Mouse (Mus musculus) central nervous system, embryonic 11.5 days (tissue): ENCODE data around the gene Zyx. TPM values are rescaled to one million over a fixed set of nuclear protein-coding genes. Genes with fewer than 3 reads are reported as not detected.

ENCODE experiments used
- polyA plus RNA-seq: library from polyadenylated mRNA; depleted of rRNA; stranded (reverse); fragments of >200 nt; gene quantifications from 2 replicates; pipeline ENCODE4 v1.2.3, GENCODE M21; 2012; rRNA removed

Gene Zyx
- 57.3 and 91.0 TPM in 2 replicates for polyA plus RNA-seq

DNA sequence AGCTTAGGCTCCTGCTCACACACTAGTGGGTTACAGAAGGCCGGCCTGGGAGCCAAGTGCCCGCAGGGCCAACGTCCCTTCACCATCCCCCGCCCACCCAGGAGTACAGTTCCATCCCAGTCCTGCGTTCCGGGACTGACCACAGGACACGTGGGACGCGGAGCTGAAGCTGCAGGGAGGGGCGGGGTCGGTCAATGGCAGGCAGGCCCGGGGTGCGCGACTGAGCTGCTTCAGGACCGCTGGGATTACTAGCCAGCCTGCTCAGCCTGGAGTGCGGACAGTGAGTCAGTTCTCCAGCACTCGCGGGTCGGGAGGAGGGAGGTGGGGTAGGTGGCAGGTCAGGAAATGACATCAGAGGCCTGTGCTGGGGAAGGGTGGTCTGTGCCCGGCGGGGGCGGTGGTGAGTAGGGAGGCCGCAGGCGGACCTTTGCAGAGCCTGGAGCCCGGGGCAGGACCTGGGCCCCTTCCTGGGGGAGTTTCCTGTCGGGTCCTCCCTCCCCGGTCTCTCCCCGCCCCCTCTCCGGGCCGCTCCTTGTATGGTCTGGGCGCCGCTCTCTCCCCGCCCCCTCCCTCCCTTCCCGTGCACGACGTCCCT lies at the start of gene Zyx:
Gene Zyx (plus strand): TSS at position 205 of the 595 bp plus-strand sequence.

GRCm38 (mm10) chr6:42324482-42325267 lies 24.8 kb upstream of the Zyx start, which contains the start of gene Fam131b:
Fam131b (minus strand) TSS chr6:42324643.

GRCm38 (mm10) chr6:42372816-42373547 lies 23.6 kb downstream of the Zyx start, which contains the start of gene Epha1:
Epha1 (minus strand) TSS chr6:42373268.

GRCm38 (mm10) chr6:42399938-42400337 lies 50.5 kb downstream of the Zyx start, which contains the start of gene Tas2r143:
Tas2r143 (plus strand) TSS chr6:42400238.

DNA sequence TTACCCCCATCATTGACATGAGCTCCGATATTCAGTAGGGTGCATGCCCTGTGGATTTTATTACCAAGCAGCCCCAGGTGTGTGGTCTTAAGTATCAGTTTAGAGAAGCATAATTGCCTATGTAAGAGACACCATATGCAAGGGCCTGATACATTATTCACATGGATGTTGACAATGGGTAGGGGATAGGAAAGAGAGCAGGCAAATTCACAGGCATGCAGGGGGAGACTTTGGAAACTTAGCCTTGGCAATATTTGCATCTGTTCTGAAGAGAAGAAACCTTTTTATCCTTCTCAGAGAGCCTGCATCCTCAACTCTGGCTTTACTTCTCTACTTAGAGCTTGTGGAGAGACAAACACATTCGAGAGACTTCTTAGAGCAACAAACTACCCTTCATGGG lies 55.7 kb downstream of the Zyx start, which contains the start of gene Tas2r135:
Gene Tas2r135 (plus strand): TSS at position 301 of the 400 bp plus-strand sequence.

Other genes with a start within 250 kb of the Zyx start
- not detected in 2 replicates for gene Tas2r139, start 208.7 kb upstream of the Zyx start, polyA plus RNA-seq
- not detected in 2 replicates for gene Tas2r144, start 134.3 kb upstream of the Zyx start, polyA plus RNA-seq
- 11.7 and 18.5 TPM in 2 replicates for gene Gstk1, start 103.7 kb upstream of the Zyx start, polyA plus RNA-seq
- gene Tmem139, start 87.7 kb upstream of the Zyx start, polyA plus RNA-seq, result 0.35 and 0.87 TPM in 2 replicates
- 79.0 and 114 TPM in 2 replicates for gene Casp2, start 84.6 kb upstream of the Zyx start, polyA plus RNA-seq
- 8.6 and 9.3 TPM in 2 replicates for gene Clcn1, start 62.9 kb upstream of the Zyx start, polyA plus RNA-seq
- 10.4 and 12.3 TPM in 2 replicates for gene Fam131b, start 25.0 kb upstream of the Zyx start, polyA plus RNA-seq
- 1.9 and 3.1 TPM in 2 replicates for gene Epha1, start 23.6 kb downstream of the Zyx start, polyA plus RNA-seq
- 0.14 TPM in 1 of 2 replicates, not detected in the other for gene Tas2r143, start 50.6 kb downstream of the Zyx start, polyA plus RNA-seq
- 0.09 TPM in 1 of 2 replicates, not detected in the other for gene Tas2r135, start 55.8 kb downstream of the Zyx start, polyA plus RNA-seq
- gene Tas2r126, start 84.9 kb downstream of the Zyx start, polyA plus RNA-seq, result not detected in 2 replicates
- gene Olfr458, start 115.6 kb downstream of the Zyx start, polyA plus RNA-seq, result not detected in 2 replicates
- not detected in 2 replicates for gene Olfr457, start 126.7 kb downstream of the Zyx start, polyA plus RNA-seq
- gene Olfr456, start 137.6 kb downstream of the Zyx start, polyA plus RNA-seq, result not detected in 2 replicates
- gene Olfr455, start 198.0 kb downstream of the Zyx start, polyA plus RNA-seq, result not detected in 2 replicates
- gene Tcaf3, start 248.1 kb downstream of the Zyx start, polyA plus RNA-seq, result not detected in 2 replicates